Mouse (Mus musculus) intestine, embryonic 16.5 days (tissue): ENCODE measurements at regions not wholly inside any gene's neighbourhood (a gene's known extent, or its start where the extent isn't known, plus 50 kb on each side); places are given as distances from the start of the nearest gene placed in this dataset.

Source experiments
- ATAC-seq: fragments of 200-750 bp; cut with Nextera tagmentation; 2 replicates; pipeline ENCODE4 v1.8.0; 2017; ENCODE audit warnings: moderate TSS enrichment, moderate library complexity
- H3K27ac ChIP-seq: fragments of 300-500 bp; sonication (generic); 2 replicates; pipeline ENCODE4 v1.5.1; 2014; ENCODE audit warnings: mild to moderate bottlenecking, low read length
- H3K27me3 ChIP-seq: fragments of 300-500 bp; sonication (generic); replicated peaks from 2 replicates; pipeline ENCODE4 v1.6.1; 2014; ENCODE audit warnings: low read length, control low read depth, mixed read lengths; ENCODE audit not compliant: control insufficient read depth, insufficient read depth
- H3K36me3 ChIP-seq: fragments of 300-500 bp; sonication (generic); 2 replicates; pipeline ENCODE4 v1.6.1; 2014; ENCODE audit warnings: low read length, control low read depth; ENCODE audit not compliant: control insufficient read depth, insufficient read depth
- H3K4me1 ChIP-seq: fragments of 300-500 bp; sonication (generic); 2 replicates; pipeline ENCODE4 v1.6.1; 2014; ENCODE audit warnings: low read length, control low read depth, mixed read lengths; ENCODE audit not compliant: control insufficient read depth, insufficient read depth
- H3K4me2 ChIP-seq: fragments of 300-500 bp; sonication (generic); 2 replicates; pipeline ENCODE4 v1.6.1; 2014; ENCODE audit warnings: low read depth, low read length, control low read depth
- H3K4me3 ChIP-seq: fragments of 300-500 bp; sonication (generic); 2 replicates; pipeline ENCODE4 v1.5.1; 2014; ENCODE audit warnings: mild to moderate bottlenecking, low read length
- H3K9ac ChIP-seq: fragments of 300-500 bp; sonication (generic); 2 replicates; pipeline ENCODE4 v1.6.1; 2014; ENCODE audit warnings: low read depth, low read length
- H3K9me3 ChIP-seq: fragments of 300-500 bp; sonication (generic); 2 replicates; pipeline ENCODE4 v1.6.1; 2016; ENCODE audit warnings: low read length, control low read depth; ENCODE audit not compliant: control insufficient read depth
- WGBS: fragments of 180-500 bp; shearing (Covaris S2); extraction: QIAGEN DNeasy Blood & Tissue Kit; methylation state at CpG from one replicate; pipeline ENCODE4 v1.1.7; 2014; 5-methylcytosine and 5-hydroxymethylcytosine counted together

DNA sequence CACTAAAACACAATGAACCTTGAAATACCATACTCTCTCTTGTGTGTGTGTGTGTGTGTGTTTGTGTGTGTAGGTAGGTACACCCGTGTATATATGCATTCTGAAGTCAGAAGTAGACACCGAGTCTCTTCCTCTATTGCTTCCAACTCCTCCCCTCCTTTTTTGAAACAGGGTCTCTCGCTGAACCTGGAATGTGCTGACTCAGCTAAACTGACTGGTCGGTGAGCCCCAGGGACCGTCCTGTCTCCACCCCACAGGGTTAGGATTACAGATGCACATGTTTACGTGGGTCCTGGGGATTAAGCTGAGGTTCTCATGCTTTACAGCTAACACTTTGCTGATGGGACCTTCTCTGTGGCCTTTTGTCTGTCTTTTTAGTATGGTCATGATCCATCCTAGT is 74.8 kb upstream of the Nfil3 start:
- Histone ChIP-seq H3K4me3 (no peak overlapping the region), H3K9ac (no peak overlapping the region), H3K4me1 (no peaks in the 10 kb centered on the region), H3K4me2 (no peak overlapping the region), H3K9me3 (no peaks in the 10 kb centered on the region), H3K27ac (no peak overlapping the region), H3K36me3 (no peaks in the 10 kb centered on the region), H3K27me3 (no peaks in the 10 kb centered on the region)
- WGBS = 78% methylated on average over 6 of the region's 6 CpGs
- ATAC-seq = no peak

DNA sequence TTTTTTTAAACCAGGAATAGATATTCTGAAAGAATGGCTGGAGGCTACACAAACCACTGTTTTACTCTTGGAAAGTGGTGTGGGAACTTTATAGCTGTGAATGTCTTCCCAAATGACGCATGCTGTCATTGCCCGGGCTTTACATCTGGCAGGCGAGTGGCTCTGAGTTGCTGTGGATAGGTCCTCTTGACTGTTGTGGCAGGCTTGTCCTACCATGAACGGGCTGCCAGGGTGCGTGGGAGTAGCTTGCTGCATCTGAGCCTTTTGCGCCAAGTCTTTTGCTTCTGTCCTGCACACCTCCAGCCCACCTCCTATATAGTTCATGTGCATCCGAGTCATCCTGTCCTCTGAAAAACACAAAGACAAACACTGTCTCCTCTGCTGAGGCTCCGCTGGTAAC is 72.3 kb upstream of the Nfil3 start:
- Histone ChIP-seq H3K4me1 (no peaks in the 10 kb centered on the region), H3K9me3 (no peaks in the 10 kb centered on the region), H3K27me3 (no peaks in the 10 kb centered on the region), H3K36me3 (no peaks in the 10 kb centered on the region), H3K9ac (no peak overlapping the region), H3K27ac (no peak overlapping the region), H3K4me3 (no peak overlapping the region), H3K4me2 (no peak overlapping the region)
- ATAC-seq = no peak
- 88% methylated on average over 8 of the region's 8 CpGs for whole genome bisulfite sequencing

DNA sequence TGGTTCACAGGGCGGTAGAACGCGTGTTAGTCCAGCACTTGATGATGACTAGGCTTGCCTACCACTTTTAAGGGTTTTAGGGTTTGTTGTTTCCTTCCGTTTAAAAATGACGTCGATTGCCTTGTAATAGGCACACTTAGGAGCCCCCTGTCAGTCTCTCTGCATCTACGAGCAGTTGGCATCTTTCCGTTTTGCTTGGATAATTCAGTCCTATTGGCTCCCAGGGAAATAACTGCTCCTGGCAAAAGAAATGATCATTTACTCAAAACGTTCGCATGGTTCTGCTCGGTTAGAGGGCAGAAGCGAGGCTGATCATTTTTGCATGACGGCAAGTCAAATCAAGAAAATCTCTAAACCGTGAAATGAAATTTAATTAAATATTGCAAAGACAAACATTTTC is 71.9 kb upstream of the Nfil3 start:
- Histone ChIP-seq H3K9ac (no peak overlapping the region), H3K27ac (no peak overlapping the region), H3K4me2 (no peak overlapping the region), H3K9me3 (no peaks in the 10 kb centered on the region), H3K4me3 (no peak overlapping the region), H3K36me3 (no peaks in the 10 kb centered on the region), H3K27me3 (no peaks in the 10 kb centered on the region), H3K4me1 (no peaks in the 10 kb centered on the region)
- 86% methylated on average over 14 of the region's 14 CpGs for WGBS
- ATAC-seq = no peak

- H3K9ac ChIP-seq = no peak overlapping the region
- H3K4me3 ChIP-seq = no peak overlapping the region
- no peaks in the 10 kb centered on the region for H3K9me3 ChIP-seq
- ATAC-seq = no peak
- no peak overlapping the region for H3K27ac ChIP-seq
- no peaks in the 10 kb centered on the region for H3K4me1 ChIP-seq
- 70% methylated on average over 10 of the region's 10 CpGs for WGBS
- no peaks in the 10 kb centered on the region for H3K36me3 ChIP-seq
- H3K4me2 ChIP-seq = no peak overlapping the region
- H3K27me3 ChIP-seq = no peaks in the 10 kb centered on the region
These were observed 71.3 kb upstream of the Nfil3 start for GRCm38 (mm10) chr13:53052188-53052587.

GRCm38 (mm10) chr13:53051386-53051785 is 70.5 kb upstream of the Nfil3 start:
- no peak overlapping the region for H3K4me2 ChIP-seq
- H3K4me1 ChIP-seq = no peaks in the 10 kb centered on the region
- H3K9me3 ChIP-seq = no peaks in the 10 kb centered on the region
- no peak overlapping the region for H3K9ac ChIP-seq
- H3K4me3 ChIP-seq = no peak overlapping the region
- ATAC-seq = no peak
- 87% methylated on average over 6 of the region's 6 CpGs for WGBS
- no peaks in the 10 kb centered on the region for H3K27me3 ChIP-seq
- no peak overlapping the region for H3K27ac ChIP-seq
- no peaks in the 10 kb centered on the region for H3K36me3 ChIP-seq

DNA sequence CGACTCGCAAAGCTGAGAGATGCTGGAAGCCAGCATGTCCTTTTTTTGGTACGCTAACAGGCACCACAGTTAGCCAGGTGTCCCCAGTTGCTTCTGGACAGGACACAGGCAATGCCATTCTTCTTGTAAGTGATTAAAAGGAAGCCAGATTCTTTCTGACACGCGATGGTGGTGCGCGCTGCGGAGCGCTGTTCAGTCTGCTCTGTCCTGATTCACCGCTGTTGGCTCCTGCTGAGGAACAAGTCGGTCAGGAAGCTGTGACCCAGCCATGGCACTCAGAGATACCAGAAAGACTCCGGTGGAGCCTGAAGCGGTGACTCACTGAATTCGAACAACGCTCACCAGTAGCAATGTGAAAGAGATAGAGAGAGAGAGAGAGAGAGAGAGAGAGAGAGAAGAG is 68.3 kb upstream of the Nfil3 start:
- no peak for ATAC-seq
- Histone ChIP-seq H3K36me3 (no peaks in the 10 kb centered on the region), H3K27me3 (no peaks in the 10 kb centered on the region), H3K4me1 (no peaks in the 10 kb centered on the region), H3K9me3 (no peaks in the 10 kb centered on the region), H3K4me2 (no peak overlapping the region), H3K9ac (no peak overlapping the region), H3K4me3 (no peak overlapping the region), H3K27ac (no peak overlapping the region)
- WGBS = 86% methylated on average over 15 of the region's 15 CpGs

GRCm38 (mm10) chr13:53033189-53033943 is 52.5 kb upstream of the Nfil3 start:
- Histone ChIP-seq H3K4me2 (no peak overlapping the region), H3K4me3 (no peak overlapping the region), H3K9ac (no peak overlapping the region), H3K36me3 (no peaks in the 10 kb centered on the region), H3K9me3 (no peaks in the 10 kb centered on the region), H3K27me3 (no peaks in the 10 kb centered on the region), H3K27ac (peak overlapping the region; percentile 3; the same call in 1 of the 2 replicates), H3K4me1 (no peaks in the 10 kb centered on the region)
- 0 out of 2 replicates have a peak, but pooled peaks have one; percentile 26 for ATAC-seq
- WGBS = 69% methylated on average over 10 of the region's 10 CpGs
